Mouse (Mus musculus) olfactory bulb, adult 2 months (tissue): ENCODE data around the gene Bicd2. TPM values are rescaled to one million over a fixed set of nuclear protein-coding genes. Genes with fewer than 3 reads are reported as not detected.

Experiments used
- H3K27ac ChIP-seq: fragments of 200-500 bp; 2 replicates; pipeline ENCODE4 v1.5.1; 2012; ENCODE audit warnings: low read depth, low read length; ENCODE audit not compliant: insufficient read depth
- H3K4me1 ChIP-seq: fragments of 200-500 bp; 2 replicates; pipeline ENCODE4 v1.6.1; 2012; ENCODE audit warnings: low read length; ENCODE audit not compliant: control insufficient read depth, insufficient read depth
- H3K4me3 ChIP-seq: fragments of 200-500 bp; 2 replicates; pipeline ENCODE4 v1.5.1; 2012; ENCODE audit warnings: mild to moderate bottlenecking, low read depth, low read length, moderate library complexity; ENCODE audit not compliant: insufficient read depth
- CTCF ChIP-seq: fragments of 200-500 bp; IDR thresholded peaks from 2 replicates; pipeline ENCODE4 v1.5.1; 2012; ENCODE audit warnings: low read depth, mild to moderate bottlenecking, low read length, moderate library complexity; ENCODE audit not compliant: insufficient read depth
- POLR2A ChIP-seq: fragments of 200-500 bp; IDR thresholded peaks from 2 replicates; pipeline ENCODE4 v1.6.1; 2012; ENCODE audit warnings: mild to moderate bottlenecking, low read depth, low read length, moderate library complexity; ENCODE audit not compliant: insufficient read depth
- WGBS: fragments of 180-500 bp; shearing (Covaris S2); methylation state at CpG from one replicate; pipeline ENCODE4 v1.1.7; 2018; 5-methylcytosine and 5-hydroxymethylcytosine counted together
- polyA plus RNA-seq: library from polyadenylated mRNA; stranded (reverse); fragments of >200 nt; gene quantifications from 2 replicates; pipeline ENCODE4 v1.2.4, GENCODE M21; 2012; ENCODE audit warnings: low replicate concordance; ENCODE audit not compliant: missing spikeins, insufficient read depth, insufficient read length

Bicd2 gene
- polyA plus RNA-seq, 1 experiment = 48.0 TPM

DNA sequence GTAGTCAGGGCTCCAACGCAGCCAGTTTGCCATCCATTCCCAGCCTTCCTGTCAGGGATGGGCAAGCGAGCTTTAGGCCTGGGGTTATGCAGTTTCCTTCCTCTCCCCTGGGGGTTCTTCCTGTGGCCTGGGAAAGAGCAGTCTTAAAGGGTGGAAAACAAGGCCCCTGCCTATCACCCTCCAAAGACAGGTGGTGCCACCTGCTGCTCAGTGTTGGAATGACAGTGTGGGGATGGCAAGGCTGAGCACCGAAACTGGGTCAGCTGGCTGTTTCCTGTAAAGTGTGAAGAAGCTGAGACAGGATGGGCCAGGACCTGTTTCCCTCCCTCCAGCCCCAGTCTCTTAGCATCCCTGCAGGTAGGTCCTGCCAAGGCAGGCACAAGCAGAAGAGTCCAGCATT lies 39.8 kb downstream of the Bicd2 start:
- Histone ChIP-seq H3K4me3 (no peak overlapping the region), H3K4me1 (peaks cover 2% of the 10 kb centered on the region; the same call in 1 of the 2 replicates), H3K27ac (peak overlapping the region; percentile 15)
- WGBS = 19% methylated on average over 3 of the region's 3 CpGs
- TF ChIP-seq POLR2A (no peak), CTCF (peak; percentile 95)

DNA sequence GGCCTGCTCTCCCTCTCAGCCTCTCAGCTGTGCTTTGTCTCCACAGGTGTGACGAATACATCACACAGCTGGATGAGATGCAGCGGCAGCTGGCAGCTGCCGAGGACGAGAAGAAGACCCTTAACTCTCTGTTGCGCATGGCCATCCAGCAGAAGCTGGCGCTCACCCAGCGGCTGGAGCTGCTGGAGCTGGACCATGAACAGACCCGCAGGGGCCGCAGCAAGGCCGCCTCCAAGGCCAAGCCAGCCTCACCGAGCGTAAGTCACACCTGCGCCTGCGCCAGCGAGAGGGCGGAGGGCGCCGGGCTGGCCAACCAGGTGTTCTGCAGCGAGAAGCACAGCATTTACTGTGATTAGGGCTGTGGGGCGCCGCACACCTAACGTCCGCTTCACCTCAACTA lies 41.6 kb downstream of the Bicd2 start:
- Histone ChIP-seq H3K4me3 (no peak overlapping the region), H3K4me1 (peaks cover 2% of the 10 kb centered on the region; the same call in 1 of the 2 replicates), H3K27ac (no peak overlapping the region)
- WGBS = 93% methylated on average over 23 of the region's 23 CpGs
- TF ChIP-seq CTCF = no peak
- TF ChIP-seq POLR2A = no peak

DNA sequence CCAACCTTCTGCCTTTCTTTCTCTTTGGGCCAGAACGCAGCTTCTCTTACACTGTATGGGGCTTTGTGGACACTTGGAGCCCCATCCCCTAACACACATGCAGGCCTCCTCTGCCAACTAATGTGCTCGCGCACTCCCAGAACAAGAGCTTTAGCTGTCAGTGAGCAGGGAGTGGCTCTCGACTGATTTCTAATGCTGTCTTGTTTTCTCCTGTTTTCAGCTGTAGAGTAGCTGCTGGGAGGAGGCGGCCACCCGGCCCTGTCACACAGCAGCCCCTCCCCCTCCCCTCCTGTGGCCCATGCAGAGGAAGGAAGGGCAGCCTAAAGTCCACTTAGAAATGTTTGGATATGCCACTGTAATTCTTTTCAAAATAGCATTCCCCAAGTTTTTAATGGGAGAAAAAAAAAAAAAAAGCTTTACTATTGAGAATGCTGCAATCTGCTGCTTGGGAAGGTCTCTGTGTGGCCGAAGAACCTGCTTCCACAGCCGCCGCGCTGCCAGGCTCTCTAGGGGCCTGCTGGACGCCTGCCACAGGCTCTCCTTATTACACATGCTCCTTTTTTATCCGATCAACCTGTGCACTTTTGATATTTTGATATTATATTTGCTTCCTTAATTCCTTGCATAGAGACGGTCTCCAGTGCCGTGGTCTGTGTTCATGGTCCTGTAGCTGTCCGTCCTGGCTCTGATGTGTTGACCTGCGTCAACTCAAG lies 43.5 kb downstream of the Bicd2 start:
- no peak overlapping the region for H3K27ac ChIP-seq
- WGBS = 71% methylated on average over 16 of the region's 16 CpGs
- no peak overlapping the region for H3K4me3 ChIP-seq
- H3K4me1 ChIP-seq = peaks cover 2% of the 10 kb centered on the region; the same call in 1 of the 2 replicates
- TF ChIP-seq CTCF = no peak
- no peak for TF ChIP-seq POLR2A

DNA sequence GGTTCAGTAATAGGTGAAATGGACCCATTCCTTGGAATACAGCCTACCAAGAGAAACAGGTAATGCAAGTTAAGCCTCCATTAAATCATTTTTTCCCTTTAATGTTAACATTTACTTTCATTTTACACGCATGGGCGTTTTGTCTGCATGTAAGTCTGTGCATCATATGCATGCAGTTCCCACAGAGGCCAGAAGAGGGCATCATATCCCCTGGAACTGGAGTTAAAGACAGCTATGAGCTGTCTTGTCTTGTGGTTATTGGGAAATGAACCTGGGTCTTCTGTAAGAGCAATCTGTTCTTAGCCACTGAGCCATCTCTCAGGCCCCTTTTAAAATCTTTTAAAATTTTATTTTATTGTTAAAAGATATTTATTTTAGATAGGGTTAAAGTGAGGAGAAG lies 50.0 kb downstream of the Bicd2 start:
- WGBS = 99% methylated on average over 2 of the region's 2 CpGs
- peaks cover 7% of the 10 kb centered on the region for H3K4me1 ChIP-seq
- no peak overlapping the region for H3K4me3 ChIP-seq
- no peak for TF ChIP-seq POLR2A
- TF ChIP-seq CTCF = no peak
- no peak overlapping the region for H3K27ac ChIP-seq

- Histone ChIP-seq H3K27ac (no peak overlapping the region), H3K4me3 (no peak overlapping the region), H3K4me1 (peaks cover 7% of the 10 kb centered on the region)
- WGBS = 98% methylated on average over 1 of the region's 1 CpGs
- TF ChIP-seq CTCF = no peak
- no peak for TF ChIP-seq POLR2A
Observed at GRCm38 (mm10) chr13:49393579-49393978, 52.2 kb downstream of the Bicd2 start.

DNA sequence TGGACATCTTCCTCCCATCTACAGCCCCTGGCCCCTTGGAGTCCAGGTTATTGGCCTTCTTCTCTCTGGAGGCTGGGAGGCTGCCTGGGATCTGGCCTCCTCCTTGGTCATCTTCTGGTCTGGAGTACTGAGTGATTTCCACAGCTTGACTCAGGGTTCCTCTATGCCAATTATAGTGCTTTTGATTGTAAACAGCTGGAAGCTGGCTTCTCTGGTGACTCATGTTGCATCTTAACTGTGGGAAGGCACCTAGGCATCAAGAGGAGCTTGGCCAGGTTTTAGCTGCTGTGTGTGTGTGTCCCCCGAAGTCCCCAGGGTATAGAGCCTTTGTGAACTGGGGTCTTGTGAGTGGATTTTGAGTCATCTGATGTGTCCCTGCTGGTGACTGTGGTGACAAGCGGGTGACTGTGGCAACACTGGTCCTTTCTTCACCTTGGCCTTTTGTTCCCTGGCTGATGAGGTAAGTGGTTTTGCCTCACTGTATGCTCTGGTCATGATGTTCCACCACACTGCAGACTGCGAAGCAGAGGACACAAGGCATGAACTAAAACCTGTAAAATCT lies 53.6 kb downstream of the Bicd2 start:
- Histone ChIP-seq H3K4me3 (no peak overlapping the region), H3K4me1 (peaks cover 7% of the 10 kb centered on the region), H3K27ac (no peak overlapping the region)
- TF ChIP-seq CTCF (no peak), POLR2A (no peak)
- 85% methylated on average over 3 of the region's 3 CpGs for WGBS

DNA sequence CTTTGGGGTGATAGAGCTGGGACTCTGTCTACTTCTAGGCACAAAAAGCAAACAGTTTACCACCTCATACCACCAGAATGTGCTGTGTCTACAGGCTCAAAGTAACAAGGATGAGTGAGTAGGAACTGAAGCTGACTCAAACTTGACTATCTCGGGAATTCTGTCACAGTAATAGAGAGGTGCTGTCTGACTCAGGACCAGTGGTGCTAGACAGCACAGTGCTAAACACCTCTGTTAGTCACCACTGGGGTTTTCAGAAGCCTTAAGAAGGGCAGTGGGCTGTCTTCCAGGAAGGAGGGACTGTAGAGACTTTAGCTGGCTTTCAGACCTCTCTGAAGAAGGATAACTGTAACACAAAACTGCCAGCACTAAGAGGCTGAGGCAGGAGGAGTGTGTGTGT lies 55.4 kb downstream of the Bicd2 start:
- H3K27ac ChIP-seq = no peak overlapping the region
- TF ChIP-seq CTCF (no peak), POLR2A (no peak)
- no peak overlapping the region for H3K4me3 ChIP-seq
- H3K4me1 ChIP-seq = peaks cover 7% of the 10 kb centered on the region
- WGBS = 64% methylated on average over 1 of the region's 1 CpGs

DNA sequence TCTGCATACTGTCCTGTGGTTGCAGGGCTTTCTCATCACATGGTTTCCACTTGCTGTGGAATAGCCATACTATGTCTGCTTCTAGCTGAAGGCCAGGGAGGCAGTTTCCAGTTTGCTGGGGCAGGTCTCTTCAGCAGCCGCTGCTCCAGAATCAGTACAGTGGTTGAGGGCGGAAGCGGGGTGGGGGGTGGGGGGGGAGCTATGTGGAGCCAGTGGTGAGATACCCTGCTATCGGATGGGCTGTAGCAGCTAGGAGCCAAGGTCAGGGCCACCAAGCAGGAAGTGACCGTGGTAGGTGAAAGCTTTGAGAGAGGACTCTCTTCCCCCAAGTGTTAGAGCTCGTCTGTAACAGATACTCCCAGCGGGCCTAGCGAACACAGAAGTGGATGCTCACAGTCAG lies 56.8 kb downstream of the Bicd2 start:
- no peak for TF ChIP-seq POLR2A
- no peak for TF ChIP-seq CTCF
- Histone ChIP-seq H3K27ac (no peak overlapping the region), H3K4me3 (no peak overlapping the region), H3K4me1 (peaks cover 7% of the 10 kb centered on the region)
- WGBS = 88% methylated on average over 8 of the region's 8 CpGs

GRCm38 (mm10) chr13:49400139-49400538 lies 58.8 kb downstream of the Bicd2 start:
- TF ChIP-seq POLR2A = no peak
- no peak for TF ChIP-seq CTCF
- WGBS = 31% methylated on average over 6 of the region's 6 CpGs
- H3K4me3 ChIP-seq = no peak overlapping the region
- no peak overlapping the region for H3K27ac ChIP-seq
- peaks cover under 1% of the 10 kb centered on the region; the same call in 1 of the 2 replicates for H3K4me1 ChIP-seq

DNA sequence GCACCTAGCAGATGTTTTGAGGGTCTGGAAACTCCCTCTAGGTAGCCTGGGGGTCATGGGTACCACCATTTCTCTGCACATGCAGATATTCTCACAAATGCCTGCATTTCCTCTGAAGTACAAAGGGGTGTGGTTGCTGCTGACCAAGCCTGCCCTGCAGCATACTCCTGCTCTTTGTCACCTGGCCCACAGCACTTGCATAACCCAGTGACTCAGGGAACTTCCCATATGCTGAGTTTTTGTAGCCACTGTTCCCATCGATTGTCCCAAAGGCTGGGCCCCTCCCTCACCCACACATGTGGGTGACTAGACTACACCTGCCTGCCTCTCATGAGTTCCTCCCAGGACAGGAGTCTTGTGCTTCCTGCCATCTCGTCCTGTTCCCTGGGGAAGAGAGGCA lies 61.2 kb downstream of the Bicd2 start:
- Histone ChIP-seq H3K4me3 (no peak overlapping the region), H3K4me1 (no peaks in the 10 kb centered on the region), H3K27ac (no peak overlapping the region)
- 80% methylated on average over 2 of the region's 2 CpGs for WGBS
- TF ChIP-seq CTCF = no peak
- TF ChIP-seq POLR2A = no peak
